Mouse (Mus musculus): ENCODE results near the gene Alkbh1.

- no peak for TF ChIP-seq POLR2A (IDR thresholded peaks at IDR 0.05; ENCODE audit: borderline replicate concordance, low read depth, low read length)
- no peak for TF ChIP-seq CTCF (IDR thresholded peaks at IDR 0.05; ENCODE audit: low read depth, low read length)
Observed at GRCm38 (mm10) chr12:87464678-87465297, 21.0 kb upstream of the Alkbh1 start.
